Mouse (Mus musculus): ENCODE results near the gene Lamb3.

Gene Lamb3

DNA sequence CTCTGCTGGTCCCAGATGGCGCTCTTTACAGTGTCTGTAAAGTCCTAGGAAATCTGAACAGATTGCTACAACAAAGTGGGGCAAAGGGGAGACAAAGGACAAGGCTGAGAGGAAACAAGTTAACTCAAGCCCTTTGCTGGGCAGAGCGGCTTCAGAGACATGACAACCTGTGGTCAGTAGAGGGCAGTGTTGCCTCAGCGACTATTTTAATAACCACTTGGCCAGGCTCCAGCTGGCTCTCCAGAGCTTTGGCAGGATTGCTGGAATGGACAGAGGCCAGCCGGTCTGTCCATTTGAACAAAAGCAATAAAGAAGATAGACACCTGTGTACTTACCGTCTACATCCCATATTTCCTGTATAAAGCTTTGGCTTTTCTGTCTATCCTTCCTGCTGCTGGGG lies 178.6 kb downstream of the Lamb3 start:
- peak; percentile 97 for DNase-seq (ENCODE audit: low read depth)

DNA sequence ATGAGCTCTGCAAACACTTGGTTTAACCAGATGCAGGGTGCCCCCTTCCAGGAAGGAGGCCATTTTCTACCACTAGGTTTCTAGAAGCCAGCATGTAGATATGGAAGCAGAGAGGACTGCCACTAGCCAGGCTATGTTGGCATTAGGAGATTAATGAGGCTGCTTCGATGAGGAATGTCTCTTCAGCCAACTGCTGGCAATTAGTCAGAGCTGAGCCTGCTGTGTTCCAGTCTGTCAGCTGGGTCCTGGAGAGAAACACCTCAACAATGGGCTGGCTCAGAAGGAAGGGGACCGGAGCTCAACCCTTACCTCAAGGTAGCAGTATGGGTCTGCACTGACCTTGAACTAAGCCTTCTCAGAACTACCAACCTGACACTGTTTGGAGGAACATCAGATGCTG lies 179.7 kb downstream of the Lamb3 start:
- DNase-seq (ENCODE audit: low read depth), result peak; percentile 29

DNA sequence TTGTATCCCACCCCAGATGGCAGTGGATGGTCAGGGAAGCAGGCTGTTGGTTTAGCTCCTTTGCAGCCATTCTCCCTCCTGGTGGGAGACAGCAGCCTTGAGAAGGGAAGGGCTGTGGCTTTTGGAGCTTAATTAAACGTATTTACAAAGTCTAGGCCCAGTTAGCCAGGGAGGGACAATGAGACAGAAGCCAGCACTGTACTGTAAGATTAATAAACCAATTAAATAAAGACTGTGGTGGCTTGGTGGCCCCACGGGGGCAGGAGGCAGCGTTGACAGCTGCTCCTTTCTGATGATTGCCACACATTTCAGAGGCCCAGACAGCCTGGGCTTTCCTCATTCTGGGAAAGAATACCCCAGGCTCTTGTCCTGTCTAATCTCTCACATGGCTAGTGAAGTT lies 182.0 kb downstream of the Lamb3 start:
- no peak for DNase-seq (ENCODE audit: low read depth)

DNA sequence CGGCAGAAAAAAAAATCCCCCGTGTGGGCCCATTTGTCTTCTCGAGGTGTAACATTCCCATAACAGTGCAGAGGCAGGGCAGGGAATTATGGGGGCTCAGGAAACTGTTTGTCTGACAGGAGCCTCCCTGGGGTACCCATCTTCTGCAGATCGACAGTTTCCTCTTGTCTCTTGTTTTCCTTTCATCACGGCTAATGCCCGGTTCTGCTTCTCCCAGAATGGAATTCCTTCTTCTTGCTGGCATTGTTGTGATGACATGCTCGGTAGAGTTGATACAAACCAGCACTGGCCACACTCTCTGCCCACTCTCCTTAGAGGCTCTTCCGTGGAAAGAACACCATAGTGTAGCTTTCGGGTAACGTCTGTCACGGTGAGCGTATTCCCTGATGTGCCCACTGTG lies 182.5 kb downstream of the Lamb3 start:
- DNase-seq (ENCODE audit: low read depth), result no peak

DNA sequence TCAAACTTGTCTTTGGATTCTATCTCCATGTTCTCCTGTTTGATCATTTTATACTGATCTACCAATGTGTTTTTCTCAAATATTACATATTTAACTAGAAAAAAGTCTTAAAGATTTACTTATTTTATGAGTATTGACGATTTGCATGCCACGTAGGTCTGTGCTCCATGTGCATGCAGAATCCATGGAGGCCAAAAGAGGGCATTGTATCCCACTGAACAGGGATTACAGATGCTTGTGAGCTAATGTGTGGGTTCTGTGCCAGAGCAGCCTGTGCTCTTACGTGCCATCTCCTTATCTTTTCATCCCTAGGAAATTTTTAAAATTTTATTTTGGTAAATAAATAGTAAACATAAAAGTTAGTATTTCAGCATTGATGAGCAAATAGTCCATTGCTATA lies 184.8 kb downstream of the Lamb3 start:
- no peak for DNase-seq (ENCODE audit: low read depth)

Data from NIH3T3 (cell line).